Mouse (Mus musculus): ENCODE data around the gene Hic2.
A peak's percentile ranks its signal among the peaks of the same experiment; 100 is the strongest.

Hic2 gene

GRCm38 (mm10) chr16:17277342-17278211, 44.2 kb downstream of the Hic2 start:
- peak; percentile 44 for DNase-seq

DNA sequence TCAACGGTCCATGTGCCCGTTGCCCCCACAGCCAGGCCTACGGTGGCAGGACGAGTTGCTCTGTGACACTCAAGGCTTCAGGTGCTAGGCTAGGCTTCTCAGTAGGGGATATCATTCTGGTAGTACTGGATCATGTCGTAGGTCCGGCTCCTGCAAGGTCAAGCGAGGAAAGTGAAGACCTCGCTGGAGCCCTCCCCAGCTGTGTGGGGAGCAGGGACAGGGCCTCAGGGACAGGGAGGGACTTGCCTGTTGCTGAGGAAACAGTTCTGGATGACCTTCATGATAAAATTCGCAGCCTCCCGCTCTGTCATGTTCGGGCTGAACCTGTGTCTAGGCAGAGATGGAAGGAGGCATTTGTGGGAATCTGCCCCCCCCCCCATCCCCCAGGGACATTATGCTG, 47.1 kb downstream of the Hic2 start:
- DNase-seq: no peak

DNA sequence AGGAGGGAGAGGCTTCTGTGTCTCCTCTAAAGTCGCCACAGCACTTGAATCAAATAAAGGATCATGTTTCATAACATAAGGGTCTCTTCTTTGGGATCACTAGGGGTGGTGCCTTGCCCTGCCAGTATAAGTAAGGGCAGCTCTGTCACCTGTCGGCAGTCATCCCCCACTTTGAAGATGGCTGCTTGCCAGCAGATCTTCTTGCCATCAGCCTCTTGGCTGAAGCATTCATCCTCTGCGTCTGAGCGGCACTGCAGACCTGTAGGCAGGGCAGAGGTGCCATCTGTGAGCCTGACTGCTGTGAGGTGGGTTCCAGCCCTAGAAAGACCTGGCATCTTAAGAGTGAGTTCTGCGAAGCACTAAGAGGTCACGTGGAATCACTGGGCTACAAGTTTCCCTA, 49.8 kb downstream of the Hic2 start:
- no peak for DNase-seq

DNA sequence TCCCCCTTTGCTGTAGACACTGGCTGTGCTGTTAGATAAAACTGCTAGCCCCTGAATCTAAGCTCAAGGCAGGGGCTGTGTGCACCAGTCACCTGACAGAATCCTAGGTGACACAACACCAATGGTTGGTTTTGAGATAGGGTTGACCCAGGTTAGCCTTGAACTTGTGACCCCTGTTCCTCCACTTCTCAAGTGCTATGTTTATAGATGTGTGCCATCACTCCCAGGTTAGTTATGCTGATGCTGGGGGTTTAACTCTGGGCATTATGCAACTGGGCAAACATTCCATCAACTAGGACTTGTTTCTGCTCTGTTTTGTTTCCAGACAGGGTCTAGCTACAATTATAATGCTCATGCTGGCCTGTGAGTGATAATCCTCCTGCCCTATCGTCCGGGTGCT, 53.7 kb downstream of the Hic2 start:
- no peak for DNase-seq

DNA sequence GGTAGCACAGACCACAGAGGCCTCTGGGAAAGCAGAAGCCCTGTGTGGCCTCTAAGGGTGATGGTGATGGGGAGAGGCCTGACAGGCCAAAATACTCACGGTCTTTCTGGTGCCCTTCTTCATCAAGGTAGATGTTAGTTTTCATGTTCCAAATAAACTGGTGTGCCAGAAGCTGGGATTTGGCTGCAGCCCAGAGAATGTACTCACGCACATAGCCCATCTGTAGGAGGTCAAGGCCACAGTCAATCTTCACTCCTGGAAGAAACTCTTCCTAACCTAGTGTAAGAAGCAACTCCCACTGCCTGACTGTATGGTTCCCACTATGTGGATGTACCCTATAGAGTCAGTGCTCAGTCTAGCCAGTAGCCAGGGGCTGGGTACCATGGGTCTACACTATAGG, 57.6 kb downstream of the Hic2 start:
- DNase-seq: no peak

- DNase-seq: peak; percentile 39
These were observed 59.4 kb downstream of the Hic2 start for GRCm38 (mm10) chr16:17292751-17293150.

- no peak for DNase-seq
These were observed 67.4 kb downstream of the Hic2 start for GRCm38 (mm10) chr16:17300818-17301217.

GRCm38 (mm10) chr16:17303521-17304245, 70.3 kb downstream of the Hic2 start:
- no peak for DNase-seq

GRCm38 (mm10) chr16:17307461-17307860, 74.1 kb downstream of the Hic2 start:
- DNase-seq: no peak

GRCm38 (mm10) chr16:17309036-17309435, 75.7 kb downstream of the Hic2 start:
- DNase-seq: no peak

DNA sequence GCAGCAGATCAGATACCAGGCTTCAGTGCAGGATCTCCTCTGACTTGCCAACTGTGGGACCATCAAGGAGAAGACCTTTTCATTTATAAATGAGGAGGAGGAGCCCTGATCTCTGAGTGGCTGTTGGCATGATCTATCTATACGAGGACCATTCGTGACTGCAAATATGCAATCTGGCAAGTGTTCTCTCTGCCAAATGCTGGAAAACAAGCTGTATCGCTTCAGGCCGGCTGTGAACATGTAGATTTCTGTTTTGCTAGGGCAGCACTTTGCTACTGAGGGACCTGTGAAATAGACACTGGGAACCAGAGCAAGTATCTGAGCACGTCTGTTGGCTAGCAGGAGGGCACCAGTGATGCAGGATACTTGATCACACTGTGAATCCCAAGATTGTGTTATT, 79.2 kb downstream of the Hic2 start:
- DNase-seq: no peak
